20 mouse cellular contexts compared by ENCODE assay signal in genomic region chr3:119575516-119575915, GRCm38 (mm10).
A peak's percentile ranks its signal among the peaks of the same experiment; 100 is the strongest.
DNase-seq lines count a peak whose midpoint lies in the region; ATAC-seq lines count a peak whose summit lies in the region.
"Had no signal": no experiment of that assay in that cellular context is flagged by ENCODE, and none has a peak within 500 bp of the region (broad histone marks: within the 10 kb centered on the region; RNA-seq: fewer than 3 reads in every experiment).

No protein-coding gene starts in this region.

- H3K4me2 ChIP-seq in intestine, embryonic 15.5 days (replicated peaks): no peak overlapping the region
- H3K4me2 ChIP-seq: embryonic facial prominence, embryonic 13.5 days; forebrain, embryonic 12.5 days had no signal

- H3K36me3 ChIP-seq in intestine, embryonic 15.5 days: no peaks in the 10 kb centered on the region
- H3K36me3 ChIP-seq: embryonic facial prominence, embryonic 13.5 days; forebrain, embryonic 10.5 days; forebrain, embryonic 12.5 days had no signal

- no peak for ATAC-seq in intestine, embryonic 15.5 days
- ATAC-seq: activated CD4-positive, CD25-positive, alpha-beta regulatory T cell, adult 4 months; forebrain, embryonic 14.5 days; forebrain, postnatal 0 days; Patski had no signal

- WGBS in intestine, embryonic 15.5 days: 47% methylated on average over 3 of the region's 3 CpGs

- H3K27ac ChIP-seq in intestine, embryonic 15.5 days: no peak overlapping the region
- H3K27ac ChIP-seq: embryonic facial prominence, embryonic 13.5 days; forebrain, embryonic 10.5 days; forebrain, embryonic 12.5 days had no signal

- H3K4me1 ChIP-seq in intestine, embryonic 15.5 days (replicated peaks): no peaks in the 10 kb centered on the region
- H3K4me1 ChIP-seq: embryonic facial prominence, embryonic 13.5 days; forebrain, embryonic 10.5 days; forebrain, embryonic 12.5 days had no signal

- peak; percentile 84 for DNase-seq in MN1 (ENCODE audit: low spot score)
- peak; percentile 78 for DNase-seq in Muller cell, postnatal 12 days (ENCODE audit: inconsistent ontology term)
- peak; percentile 8 for DNase-seq in fibroblast of lung, adult 2 months (ENCODE audit: low read depth)
- DNase-seq in cerebellum, postnatal 14 days: no peak
- DNase-seq: adrenal gland, adult 2 months; adrenal gland, postnatal 10 days; adrenal gland, postnatal 25 days; cerebellum, adult 11 months; cerebellum, adult 18-20 months; cerebellum, adult 8-10 months; cerebellum, adult 9-11 months; cerebellum, postnatal 25 days; forebrain, postnatal 0 days had no signal

- no peak overlapping the region for H3K9ac ChIP-seq in intestine, embryonic 15.5 days
- H3K9ac ChIP-seq: embryonic facial prominence, embryonic 13.5 days; forebrain, embryonic 12.5 days; forebrain, postnatal 0 days had no signal

- H3K9me3 ChIP-seq in intestine, embryonic 15.5 days: no peaks in the 10 kb centered on the region
- H3K9me3 ChIP-seq: embryonic facial prominence, embryonic 13.5 days; forebrain, embryonic 10.5 days; forebrain, embryonic 12.5 days had no signal

- H3K27me3 ChIP-seq in intestine, embryonic 15.5 days (replicated peaks): no peaks in the 10 kb centered on the region
- H3K27me3 ChIP-seq: embryonic facial prominence, embryonic 13.5 days; forebrain, embryonic 12.5 days had no signal

- H3K4me3 ChIP-seq in intestine, embryonic 15.5 days (replicated peaks): no peak overlapping the region
- H3K4me3 ChIP-seq: embryonic facial prominence, embryonic 13.5 days; forebrain, embryonic 10.5 days; forebrain, embryonic 12.5 days had no signal

Comparison
In these comparisons a context has a peak if more than half of its experiments do, and no peak if none do; other contexts are left out.
1. DNase-seq: peak in MN1 (single experiment), Muller cell, postnatal 12 days (single experiment) and fibroblast of lung, adult 2 months (single experiment); none in cerebellum, postnatal 14 days (0 of 2).